Mouse (Mus musculus) lung, postnatal 0 days (tissue): Measurements from ENCODE around the gene Mdm4.

ENCODE experiments used
- CTCF ChIP-seq: IDR thresholded peaks from 2 replicates; pipeline ENCODE4 v1.5.1; 2016; ENCODE audit warnings: antibody characterized with exemption, mild to moderate bottlenecking
- EP300 ChIP-seq: IDR thresholded peaks from 2 replicates; pipeline ENCODE4 v1.6.1; 2016; ENCODE audit warnings: antibody characterized with exemption, mild to moderate bottlenecking, control low read depth

DNA sequence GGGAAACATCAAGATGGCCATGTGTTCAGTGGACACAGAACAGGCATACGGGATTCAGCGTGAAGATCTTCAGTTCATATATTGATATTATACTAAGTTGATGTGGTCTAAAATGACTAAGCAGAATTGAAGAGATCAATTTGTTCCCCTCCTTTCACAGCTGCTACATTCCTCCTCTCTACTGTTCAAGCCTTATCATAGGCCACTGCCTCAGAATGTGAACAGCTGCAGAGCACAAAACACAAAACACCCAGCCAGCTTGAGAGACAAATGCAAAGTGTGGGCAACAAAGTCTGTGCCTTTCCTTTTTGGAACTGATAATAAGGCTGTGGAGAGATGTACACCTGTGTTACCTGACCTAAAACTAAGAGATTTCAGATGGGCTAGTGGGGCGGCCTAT lies 39.6 kb downstream of the Mdm4 start:
- TF ChIP-seq CTCF = no peak
- no peak for TF ChIP-seq EP300
